Mouse (Mus musculus): ENCODE measurements around the gene Mpp2.

- TF ChIP-seq CTCF (IDR thresholded peaks at IDR 0.05; ENCODE audit: low read depth, low read length) (no peak), POLR2A (IDR thresholded peaks at IDR 0.05; ENCODE audit: borderline replicate concordance, low read depth, low read length) (no peak)
Measured at GRCm38 (mm10) chr11:102073722-102074121, 14.6 kb downstream of the Mpp2 start.
